Mouse (Mus musculus) natural killer cell, adult 2 months (primary cell): ENCODE data around the gene Pla2g15.

Source experiments
- DNase-seq, 2 experiments: peaks; one replicate each; pipeline ENCODE4 v3.0.0; 2022; ENCODE audit warnings: low spot score in 2 of 2

Pla2g15 gene

DNA sequence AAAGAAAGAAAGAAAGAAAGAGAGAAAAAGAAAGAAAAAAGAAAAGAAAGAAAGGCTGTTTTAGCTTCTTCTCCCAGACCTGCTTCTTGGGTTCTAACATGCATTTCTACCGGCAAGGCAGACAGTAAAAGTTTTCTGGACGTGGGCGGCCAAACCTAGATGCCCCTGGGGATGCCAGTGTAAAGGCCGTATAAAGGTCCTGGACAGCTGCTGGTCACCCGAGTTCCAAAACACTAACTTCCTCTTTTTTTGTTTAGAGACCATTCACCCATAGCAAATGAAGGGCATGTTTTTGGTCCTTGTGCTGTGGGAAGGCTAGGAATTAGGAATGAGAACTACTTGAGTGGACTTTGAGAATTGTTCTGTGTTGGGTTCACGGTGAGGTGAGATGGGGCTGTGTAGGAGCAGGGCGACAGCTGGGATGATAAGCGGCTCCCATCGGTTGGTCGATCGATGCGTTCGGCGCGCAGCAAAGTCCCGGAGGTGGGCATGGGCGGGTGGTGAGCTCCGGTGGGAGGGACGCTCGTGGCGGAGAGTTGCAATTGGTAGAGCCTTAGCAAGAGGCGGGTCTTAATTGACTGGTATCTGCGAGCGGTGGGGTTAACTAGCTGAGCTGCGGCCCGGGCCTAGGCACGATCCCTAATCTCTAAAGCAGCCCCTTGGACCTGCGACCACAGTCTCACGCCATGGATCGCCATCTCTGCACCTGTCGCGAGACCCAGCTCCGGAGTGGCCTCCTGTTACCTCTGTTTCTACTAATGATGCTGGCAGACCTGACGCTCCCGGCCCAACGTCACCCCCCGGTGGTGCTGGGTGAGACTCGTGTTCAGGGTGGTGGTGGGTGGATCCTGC lies at the start of gene Pla2g15:
Pla2g15 (plus strand) TSS at position 599 of the 852 bp plus-strand sequence.
- DNase-seq, result peak; percentile 84 to 91

DNA sequence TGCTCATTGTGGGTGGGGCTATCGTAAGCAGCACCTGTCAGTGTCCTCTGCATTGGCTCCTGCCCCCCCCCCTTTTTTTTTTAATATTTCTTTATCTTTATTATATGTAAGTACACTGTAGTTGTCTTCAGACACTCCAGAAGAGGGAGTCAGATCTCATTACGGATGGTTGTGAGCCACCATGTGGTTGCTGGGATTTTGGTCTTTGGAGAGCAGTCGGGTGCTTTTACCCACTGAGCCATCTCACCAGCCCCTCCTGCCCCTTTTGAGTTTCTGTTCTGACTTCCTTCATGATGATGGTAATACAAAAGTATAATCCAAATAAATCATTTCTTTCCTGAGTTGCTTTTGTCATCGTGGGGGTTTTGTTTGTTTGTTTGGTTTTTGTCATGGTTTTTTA lies 47.9 kb upstream of the Pla2g15 start:
- DNase-seq, result no peak

DNA sequence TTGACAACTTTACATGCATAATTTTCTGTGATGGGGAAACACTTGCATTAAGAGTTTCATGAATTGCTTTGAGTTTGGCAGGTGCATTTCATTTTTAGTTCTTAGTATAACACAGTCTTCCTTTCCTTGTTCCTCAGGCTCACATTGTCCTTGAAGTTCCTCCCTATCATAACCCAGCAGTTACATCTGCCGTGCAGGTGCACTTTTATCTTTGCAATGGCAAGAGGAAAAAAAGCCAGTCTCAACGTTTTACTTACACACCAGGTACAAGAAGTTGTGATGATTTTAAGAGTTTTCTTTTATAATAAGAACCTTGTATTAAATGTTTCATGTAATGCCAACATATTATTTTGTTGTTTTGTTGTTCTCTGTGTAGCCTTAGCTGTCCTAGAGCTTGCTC lies 46.3 kb upstream of the Pla2g15 start:
- no peak for DNase-seq

DNA sequence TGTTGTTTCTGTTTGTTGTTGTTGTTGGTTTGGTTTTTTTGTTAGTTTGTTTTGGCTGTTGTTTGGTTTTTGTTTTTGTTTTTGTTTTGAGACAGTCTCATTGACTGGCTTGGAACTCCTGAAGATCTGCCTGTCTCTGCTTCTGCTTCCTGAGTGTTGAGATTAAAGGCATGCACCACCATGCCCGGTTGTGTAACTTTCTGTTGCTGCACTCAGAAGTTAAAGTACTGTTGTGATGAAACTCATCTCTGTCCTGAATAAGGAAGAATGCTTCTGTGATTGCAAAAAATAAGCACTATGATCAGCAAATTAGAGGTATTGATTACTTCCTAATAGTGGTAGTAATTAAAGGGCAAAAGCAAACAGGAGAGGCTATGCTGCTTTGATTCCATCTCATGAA lies 44.0 kb upstream of the Pla2g15 start:
- DNase-seq, result no peak

DNA sequence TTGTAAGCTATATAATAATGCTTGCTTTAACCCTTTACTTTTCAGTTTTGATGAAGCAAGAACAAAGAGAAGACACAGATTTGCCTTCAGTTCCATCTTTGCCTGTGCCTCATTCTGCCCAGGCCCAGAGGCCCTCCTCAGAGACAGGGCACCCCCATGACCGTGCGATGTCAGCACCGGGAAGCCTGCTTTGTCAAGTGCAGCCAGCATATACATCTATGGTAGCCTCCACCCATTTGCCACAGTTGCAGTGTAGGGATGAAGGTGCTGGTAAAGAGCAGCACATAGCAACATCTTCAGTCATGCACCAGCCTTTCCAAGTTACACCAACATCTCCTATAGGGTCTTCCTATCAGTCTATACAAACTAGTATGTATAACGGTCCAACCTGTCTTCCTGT lies 42.1 kb upstream of the Pla2g15 start:
- DNase-seq, result no peak

DNA sequence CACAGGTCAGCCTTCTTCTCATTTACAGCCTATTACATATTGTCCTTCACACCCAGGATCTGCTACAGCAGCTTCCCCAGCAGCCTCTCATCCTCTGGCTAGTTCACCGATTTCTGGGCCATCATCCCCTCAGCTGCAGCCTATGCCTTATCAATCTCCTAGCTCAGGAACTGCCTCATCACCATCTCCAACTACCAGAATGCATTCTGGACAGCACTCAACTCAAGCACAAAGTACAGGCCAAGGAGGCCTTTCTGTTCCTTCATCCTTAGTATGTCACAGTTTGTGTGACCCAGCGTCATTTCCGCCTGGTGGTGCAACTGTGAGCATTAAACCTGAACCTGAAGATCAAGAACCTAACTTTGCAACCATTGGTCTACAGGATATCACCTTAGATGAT lies 41.5 kb upstream of the Pla2g15 start:
- DNase-seq, result peak in 1 of 2 experiments; percentile 11

DNA sequence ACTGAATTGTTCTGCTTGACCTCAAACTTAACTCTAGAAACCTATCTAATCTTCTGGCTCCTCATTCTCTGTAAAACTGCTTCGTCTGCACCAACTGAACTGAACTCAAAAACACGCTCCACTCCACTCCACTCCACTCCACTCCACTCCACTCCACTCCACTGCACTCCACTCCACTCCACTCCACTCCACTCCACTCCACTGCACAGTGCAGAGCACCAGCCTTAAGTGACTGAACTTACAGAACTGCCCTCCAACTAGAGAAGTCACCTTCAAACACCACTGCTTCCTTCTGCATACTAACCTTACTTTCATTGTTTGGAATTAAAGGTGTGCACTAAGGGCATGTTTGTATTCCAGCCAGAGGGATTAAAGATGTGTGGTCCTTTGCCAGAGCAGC lies 38.2 kb upstream of the Pla2g15 start:
- no peak for DNase-seq

DNA sequence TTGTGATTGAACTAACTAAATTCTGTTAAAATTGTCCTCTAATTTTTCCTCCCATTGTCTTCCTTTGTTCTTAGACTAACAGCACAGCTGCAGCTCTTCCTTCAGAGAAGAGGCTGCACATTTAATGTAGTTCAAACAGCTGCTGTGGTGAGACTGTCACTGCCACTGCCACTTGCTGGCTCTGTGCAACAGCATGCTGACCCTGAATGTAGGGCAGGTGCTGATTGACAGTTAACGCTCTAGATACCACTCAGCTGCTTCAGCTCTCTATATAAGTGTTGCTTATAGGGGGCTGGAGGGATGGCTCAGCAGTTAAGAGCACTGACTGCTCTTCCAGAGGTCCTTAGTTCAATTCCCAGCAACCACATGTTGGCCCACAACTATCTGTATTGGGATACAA lies 37.7 kb upstream of the Pla2g15 start:
- no peak for DNase-seq

DNA sequence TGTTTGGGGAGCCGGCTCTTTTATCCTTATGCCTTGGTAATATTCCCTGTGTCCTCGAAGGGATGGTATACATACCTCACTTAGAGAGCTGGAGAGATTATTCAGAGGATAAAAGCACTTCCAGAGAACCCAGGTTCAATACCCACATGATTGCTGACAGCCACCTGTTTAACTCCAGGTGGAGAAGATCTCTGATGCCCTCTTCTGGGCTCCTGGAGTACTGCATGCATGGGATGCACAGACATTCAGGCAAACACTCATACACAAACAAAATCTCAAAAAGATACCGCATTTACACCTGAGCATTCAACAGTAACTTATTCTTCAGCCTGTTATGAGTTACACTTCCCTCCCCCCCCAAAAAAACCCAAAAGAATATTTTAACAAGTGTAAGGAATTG lies 34.3 kb upstream of the Pla2g15 start:
- peak in 1 of 2 experiments; percentile 58 for DNase-seq

DNA sequence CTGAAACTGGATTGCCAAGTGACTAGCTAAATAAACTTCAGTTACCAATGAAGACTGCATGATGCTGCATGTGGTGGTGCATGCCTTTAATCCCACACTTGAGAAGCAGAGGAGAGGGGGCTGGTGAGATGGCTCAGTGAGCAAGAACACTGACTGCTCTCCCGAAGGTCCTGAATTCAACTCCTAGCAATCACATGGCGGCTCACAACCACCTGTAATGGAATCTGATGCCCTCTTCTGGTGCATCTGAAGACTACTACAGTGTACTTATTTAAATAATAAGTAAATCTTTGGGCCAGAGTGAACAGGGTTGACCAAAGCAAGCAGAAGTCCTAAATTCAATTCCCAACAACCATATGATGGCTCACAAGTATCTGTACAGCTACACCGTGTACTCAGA lies 26.8 kb upstream of the Pla2g15 start:
- DNase-seq, result no peak

DNA sequence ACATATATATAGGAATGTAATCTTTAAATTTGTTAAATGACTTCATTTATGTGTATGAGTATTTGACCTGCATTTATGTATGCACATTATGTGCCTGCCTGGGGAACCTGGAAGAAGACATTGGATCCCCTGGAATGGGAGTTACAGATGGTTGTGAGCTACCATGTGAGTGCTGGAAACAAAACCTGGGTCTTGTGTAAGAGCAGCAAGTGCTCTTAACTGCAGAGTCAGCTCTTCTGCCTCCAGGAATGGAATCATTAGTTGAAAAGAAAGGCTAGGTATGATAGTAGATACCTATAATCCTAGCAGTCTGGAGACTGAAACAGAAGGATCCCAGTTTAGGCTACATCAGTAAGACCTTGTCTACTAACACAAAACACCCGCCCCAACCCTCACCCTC lies 24.1 kb upstream of the Pla2g15 start:
- no peak for DNase-seq

DNA sequence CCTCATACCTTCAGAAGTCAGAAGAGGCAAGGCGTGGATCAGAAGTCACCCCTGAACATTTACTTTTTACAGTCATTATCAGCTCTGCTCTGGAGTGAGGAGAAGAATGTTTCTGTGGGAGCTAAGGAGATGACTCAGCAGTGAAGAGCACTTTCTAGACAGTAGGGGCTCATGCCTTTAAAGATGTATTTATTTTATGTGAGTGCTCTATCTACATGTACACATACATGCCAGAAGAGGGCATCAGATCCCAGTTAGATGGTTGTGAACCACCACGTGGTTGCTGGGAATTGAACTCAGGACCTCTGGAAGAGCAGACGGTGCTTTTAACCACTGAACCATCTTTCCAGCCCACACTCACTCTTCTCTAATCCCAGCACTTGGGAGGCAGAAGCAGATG lies 23.1 kb upstream of the Pla2g15 start:
- DNase-seq, result no peak

DNA sequence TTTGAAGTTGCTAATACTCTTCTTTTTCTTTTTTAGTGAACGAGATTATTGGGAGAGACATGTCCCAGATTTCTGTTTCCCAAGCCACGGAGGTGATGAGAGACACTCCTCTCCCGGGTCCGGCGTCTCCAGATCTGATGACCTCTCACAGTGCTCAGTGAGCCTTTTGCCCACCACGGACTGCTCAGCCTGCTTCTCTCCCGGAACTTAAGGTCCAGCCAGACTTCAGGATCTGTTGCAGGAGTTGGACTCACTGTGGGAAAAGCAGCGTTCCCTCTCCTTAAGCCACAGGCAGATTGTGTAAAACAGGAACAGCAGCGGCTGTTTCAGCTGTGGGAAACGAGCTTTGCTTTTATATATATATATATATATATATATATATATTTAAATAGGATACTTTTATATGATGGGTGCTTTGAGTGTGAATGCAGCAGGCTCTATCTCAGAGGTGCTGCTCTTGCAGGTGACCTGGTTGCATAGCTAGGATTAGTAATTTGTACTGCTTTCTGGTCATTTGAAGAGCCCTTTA lies 22.3 kb upstream of the Pla2g15 start:
- no peak for DNase-seq

DNA sequence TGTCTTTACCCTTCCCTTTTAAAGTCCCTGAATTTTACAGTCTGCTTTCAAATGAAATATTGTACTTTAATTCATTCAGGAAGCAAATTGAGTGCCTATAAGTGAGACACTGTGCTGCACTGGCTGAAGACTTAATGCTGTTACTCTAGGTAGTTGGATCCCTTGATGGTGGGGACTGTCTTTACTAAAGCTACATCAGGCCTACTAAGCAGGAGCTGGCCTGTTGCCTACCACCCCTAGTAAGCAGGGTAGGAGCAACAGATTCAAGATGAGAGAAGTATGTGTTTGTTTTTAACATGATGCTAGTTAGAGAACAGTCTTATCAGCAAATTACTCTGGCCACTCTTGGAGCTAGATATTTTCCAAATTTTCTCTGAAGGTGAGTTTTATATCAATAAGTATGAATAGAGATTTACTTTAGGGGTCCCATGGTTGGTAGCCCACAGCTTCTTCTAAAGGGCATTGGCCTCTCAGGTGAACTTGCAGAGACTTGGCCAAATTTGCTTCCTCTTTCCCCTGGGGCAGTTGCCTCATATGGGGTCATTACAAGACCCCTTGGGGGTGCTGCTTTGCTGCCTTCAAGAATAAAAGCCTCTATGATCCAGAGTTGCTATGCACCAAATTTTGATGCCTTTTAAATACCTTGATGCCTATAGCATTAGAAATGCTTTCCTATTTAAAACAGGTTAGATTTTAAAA lies 20.8 kb upstream of the Pla2g15 start:
- no peak for DNase-seq

DNA sequence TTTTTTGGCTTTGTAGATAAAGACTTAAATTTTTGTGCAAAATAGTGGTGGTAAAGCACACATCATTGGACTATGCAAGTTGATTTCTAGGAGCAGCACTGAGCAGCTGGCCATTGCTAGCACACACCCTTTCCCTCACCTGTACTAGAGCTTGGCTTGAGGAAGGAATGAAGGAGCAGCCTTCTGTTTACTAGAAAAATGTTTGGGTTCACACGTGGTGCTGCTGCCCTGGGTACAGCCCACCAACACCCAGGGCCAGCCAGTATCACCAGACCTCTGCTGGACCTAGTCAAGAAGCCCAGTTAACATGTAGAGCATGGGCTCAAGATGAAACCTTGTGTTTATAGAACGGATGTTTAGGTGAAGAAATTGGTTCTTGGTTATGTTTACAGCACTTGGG lies 20.2 kb upstream of the Pla2g15 start:
- no peak for DNase-seq

DNA sequence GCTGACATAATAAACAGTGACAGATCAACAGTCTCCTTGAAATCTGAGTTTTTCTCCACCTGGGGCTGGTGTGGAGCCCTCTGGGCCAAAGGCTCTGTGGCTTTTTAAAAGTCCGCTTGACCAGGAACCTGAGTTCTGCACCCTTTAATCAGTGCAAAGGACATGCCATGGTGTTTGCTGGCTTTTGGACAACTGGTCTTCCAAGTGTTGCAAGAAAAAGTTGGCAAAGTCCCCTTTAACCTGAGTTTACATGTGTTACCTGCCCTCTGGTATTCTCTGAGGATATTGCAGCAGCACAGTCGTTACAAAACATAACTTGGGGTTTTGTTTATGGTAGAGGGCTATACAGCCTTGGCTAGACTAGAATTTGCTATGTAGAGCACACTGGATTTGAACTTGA lies 19.7 kb upstream of the Pla2g15 start:
- no peak for DNase-seq

DNA sequence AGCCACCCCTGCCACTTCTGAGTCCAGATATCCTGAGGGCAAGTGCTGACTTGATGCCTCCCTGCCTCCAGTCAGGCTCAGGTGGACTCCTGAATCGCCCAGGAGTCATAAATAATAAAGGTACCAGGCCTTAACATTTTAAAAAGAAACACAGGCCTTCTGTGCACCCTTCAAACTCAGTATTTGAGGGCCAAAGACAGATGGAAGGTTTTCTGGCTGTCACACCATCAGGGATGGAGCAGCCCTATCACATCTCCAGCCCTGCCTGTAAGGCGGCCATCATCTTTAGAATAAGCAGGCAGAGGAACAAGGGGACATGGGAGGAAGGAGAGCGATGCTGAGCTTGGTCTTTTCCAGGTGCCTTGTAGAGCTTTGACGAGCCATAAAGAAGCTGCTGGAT lies 19.2 kb upstream of the Pla2g15 start:
- DNase-seq, result no peak

DNA sequence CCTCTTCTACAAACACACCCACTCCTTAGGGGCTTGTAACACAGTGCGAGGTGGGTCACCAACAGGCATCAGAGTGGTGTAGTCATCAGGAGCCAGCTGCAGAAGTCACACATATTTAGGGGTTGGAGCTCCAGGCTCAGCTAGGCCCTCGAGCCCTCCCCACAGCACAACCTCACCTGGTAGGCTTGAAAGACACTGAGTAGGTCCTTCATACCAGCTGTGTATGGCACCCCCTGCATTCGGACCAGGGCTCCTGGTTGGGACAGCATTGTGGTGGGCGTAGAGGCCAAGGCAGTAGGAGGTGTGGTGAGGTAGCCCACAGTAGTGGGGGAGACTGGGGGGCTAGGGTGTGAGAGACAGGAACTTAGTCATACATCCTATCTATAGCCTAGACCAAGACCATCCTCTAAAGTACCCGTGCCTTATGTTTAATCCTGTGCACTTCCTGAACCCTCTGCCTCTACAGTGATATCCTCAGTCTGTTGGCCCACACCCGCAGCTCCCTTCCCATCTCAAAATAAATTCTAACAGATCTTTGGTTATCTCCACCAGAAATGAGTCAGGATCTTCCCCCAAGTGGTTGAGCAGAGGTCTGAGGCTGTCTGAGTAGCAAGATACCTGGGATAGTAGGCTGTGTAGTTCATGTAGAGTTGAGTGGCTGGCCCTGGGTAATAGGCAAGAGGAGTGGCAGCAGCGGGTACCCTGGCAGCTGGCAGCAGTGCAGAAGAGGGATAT lies 18.5 kb upstream of the Pla2g15 start:
- DNase-seq, result no peak

DNA sequence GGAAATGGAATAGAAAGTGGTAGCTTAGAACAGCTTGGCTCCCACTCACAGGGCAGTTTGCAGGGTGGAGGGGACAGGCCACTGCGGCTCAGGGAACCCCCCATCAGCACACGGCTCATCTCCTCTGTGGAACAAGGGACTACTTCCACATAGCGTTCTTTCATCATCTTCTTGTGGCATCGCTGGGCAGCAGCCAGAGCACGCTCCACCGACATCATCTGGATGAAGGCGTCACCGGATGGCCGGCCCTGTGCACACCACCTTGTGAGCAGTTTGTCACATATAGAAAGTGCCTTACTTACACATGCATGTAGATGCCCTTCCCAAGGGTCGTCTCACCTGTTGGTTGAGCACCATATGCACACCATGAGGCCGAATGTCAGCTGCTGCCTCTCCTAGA lies 17.8 kb upstream of the Pla2g15 start:
- no peak for DNase-seq

DNA sequence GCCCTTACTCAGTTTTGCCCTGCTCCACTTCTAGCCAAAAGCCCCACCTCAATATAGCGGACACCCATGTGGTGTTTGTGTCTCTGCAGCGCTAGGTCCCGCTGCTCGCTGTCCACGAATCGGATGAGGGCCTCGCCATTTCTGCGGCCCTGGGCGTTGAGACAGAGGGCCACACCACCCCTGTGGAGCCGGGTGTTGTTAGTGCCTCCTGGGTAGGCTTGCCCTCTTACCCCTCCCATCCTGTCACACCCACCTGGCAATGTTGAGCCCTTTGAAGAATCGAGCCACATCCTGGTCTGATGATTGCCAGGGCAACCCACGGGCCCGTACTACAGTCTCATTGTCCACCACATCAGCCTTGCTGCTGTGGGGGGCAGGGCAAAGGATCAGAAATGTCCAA lies 16.7 kb upstream of the Pla2g15 start:
- DNase-seq, result no peak

DNA sequence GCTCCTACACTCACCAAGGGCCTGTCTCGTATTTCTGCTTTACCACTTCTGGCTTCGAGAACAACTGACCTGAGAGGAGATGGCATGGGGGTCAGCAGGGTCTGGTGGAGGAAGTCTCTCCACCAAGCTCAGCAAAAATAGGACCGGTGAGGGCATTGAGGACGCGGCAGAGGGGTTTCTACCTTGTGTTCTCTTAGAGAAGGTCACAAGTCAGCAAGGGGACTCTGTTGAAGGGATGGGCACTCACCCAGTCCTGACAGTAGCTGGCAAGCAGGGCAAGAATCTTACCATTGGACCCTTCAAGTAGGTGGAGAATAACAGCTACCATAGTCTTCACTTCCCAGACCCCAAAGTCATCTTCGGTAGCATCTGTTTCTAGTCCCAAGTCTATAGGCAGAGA lies 16.3 kb upstream of the Pla2g15 start:
- no peak for DNase-seq
